Mouse (Mus musculus) thymus, adult 2 months (tissue): ENCODE results near the gene Znrd1as.

Experiments used
- CTCF ChIP-seq: fragments of 200-500 bp; IDR thresholded peaks from 2 replicates; pipeline ENCODE4 v1.5.1; 2012; ENCODE audit warnings: mild to moderate bottlenecking, control low read depth, low read length, moderate library complexity, borderline replicate concordance; ENCODE audit not compliant: control insufficient read depth, poor library complexity, insufficient read depth; ENCODE audit errors: extremely low read depth
- POLR2A ChIP-seq: fragments of 200-500 bp; IDR thresholded peaks from 2 replicates; pipeline ENCODE4 v1.6.1; 2012; ENCODE audit warnings: mild to moderate bottlenecking, low read length, control low read depth, moderate library complexity; ENCODE audit not compliant: control insufficient read depth, poor library complexity, insufficient read depth; ENCODE audit errors: extremely low read depth

DNA sequence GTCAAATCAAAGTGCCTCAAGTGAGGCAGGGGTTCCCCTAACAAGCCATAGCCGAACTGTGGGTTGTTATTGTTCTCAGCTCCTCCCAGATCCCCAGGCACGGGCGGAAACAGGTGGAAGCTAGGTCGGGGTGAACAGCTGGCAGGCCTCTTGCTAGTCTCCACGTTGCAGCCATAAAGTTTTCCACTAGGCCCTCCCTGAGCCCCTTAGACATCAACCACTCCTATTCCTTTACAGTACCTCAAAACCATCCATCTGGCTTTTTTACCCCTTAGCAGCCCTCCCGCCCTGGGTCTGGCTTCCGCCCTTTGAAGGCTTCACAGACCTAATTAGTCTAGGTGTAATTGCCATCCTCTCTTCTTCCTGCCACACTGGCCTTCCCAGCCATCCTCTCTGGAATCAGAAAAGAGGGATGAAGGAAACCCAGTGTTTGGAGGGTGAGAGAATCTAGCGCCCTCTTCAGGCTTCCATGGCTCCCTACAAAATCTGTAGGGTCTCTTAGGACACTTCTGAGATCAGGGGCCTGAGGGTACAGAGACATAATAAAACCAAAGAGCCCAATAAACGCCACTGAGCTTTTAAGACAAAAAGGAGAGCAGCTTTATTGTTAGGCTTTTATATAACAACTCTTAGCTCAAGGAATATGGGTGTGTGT is 14.1 kb upstream of the Znrd1as start:
- TF ChIP-seq POLR2A = no peak
- no peak for TF ChIP-seq CTCF
